Mouse (Mus musculus): ENCODE measurements around the gene Trio. TPM values are rescaled to one million over a fixed set of nuclear protein-coding genes. Genes with fewer than 3 reads are reported as not detected.

Trio gene
- polyA plus RNA-seq, 1 experiment from 2014 or later, result 32.7 TPM

DNA sequence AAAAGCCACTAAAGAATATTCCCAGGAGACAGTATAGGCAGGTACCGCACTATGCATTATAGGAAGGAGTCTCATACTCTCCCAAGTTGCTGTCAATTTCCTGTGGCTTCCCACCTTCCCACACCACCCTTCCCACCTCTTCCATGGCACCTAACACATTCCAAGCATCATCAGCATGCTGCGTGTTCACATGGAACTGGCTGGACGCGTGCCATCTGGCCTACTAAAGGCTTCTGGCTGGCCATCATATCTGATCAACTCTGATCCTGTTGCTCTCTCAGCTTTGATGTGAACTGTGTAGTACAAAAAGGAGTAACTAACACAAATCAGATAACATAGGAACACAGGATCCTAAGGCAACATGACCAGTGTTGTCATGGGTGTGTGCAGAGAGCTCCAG lies 156.6 kb downstream of the Trio start:
- WGBS (ENCODE audit: missing documents), result 98% methylated on average over 4 of the region's 4 CpGs

GRCm38 (mm10) chr15:27867831-27868230 lies 157.8 kb downstream of the Trio start:
- WGBS (ENCODE audit: missing documents), result 89% methylated on average over 2 of the region's 7 CpGs
- H3K79me2 ChIP-seq (ENCODE audit: inconsistent target), result peaks cover 14% of the 10 kb centered on the region; the same call in 1 of the 2 replicates
- no peak overlapping the region for H3K4me3 ChIP-seq (ENCODE audit: inconsistent target)
- H3K36me3 ChIP-seq (ENCODE audit: inconsistent target), result peaks cover 37% of the 10 kb centered on the region
- no peak overlapping the region for H3K27ac ChIP-seq

More for the DNA sequence above, 156.6 kb downstream of the Trio start:
- Histone ChIP-seq H3K79me2 (ENCODE audit: inconsistent target) (peaks cover 17% of the 10 kb centered on the region; the same call in 1 of the 2 replicates), H3K27ac (no peak overlapping the region), H3K4me3 (ENCODE audit: inconsistent target) (no peak overlapping the region), H3K36me3 (ENCODE audit: inconsistent target) (peaks cover 37% of the 10 kb centered on the region)

DNA sequence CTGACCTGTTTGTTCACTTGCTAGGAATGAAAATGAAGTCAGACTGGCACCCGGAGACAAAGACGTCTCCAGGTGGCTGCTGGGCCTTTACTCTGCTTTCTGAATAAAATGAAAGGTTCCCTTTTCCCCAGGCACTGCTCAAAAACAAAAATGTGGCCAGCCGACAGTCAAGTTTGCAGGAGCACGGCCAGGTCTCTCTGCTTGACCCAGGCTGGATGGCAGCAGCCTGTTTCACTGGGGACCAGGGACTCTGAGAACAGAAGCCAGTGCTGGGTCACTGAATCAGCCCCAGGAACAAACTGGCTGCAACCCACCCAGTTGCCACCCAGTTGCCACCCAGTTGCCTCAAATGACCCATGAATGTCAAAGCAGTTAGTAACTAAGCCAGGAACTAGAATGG lies 159.2 kb downstream of the Trio start:
- Histone ChIP-seq H3K27ac (no peak overlapping the region), H3K79me2 (ENCODE audit: inconsistent target) (no peaks in the 10 kb centered on the region; the same call in 1 of the 2 replicates), H3K36me3 (ENCODE audit: inconsistent target) (peaks cover 36% of the 10 kb centered on the region), H3K4me3 (ENCODE audit: inconsistent target) (no peak overlapping the region)
- WGBS (ENCODE audit: missing documents), result 98% methylated on average over 4 of the region's 4 CpGs

DNA sequence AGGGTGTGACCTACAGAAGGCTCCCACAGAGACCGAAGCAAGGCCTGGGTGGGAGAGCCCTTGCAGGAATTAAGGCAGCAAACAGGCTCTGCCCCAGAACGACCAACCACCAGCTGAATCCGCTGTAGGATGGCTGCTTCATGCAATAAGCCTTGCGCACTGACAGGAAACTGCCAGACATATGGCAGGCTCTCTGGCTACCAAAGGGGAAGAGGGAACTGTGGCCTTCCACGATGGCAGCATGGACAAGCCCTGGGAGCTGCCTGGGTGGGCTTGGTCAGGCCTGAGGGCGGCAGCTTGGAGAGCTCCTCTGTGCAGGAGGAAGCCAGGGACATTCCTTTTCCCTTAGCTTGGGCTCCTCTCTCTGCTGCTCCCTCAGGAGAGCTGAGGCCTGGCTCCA lies 159.6 kb downstream of the Trio start:
- 53% methylated on average over 6 of the region's 6 CpGs for WGBS (ENCODE audit: missing documents)
- H3K4me3 ChIP-seq (ENCODE audit: inconsistent target), result no peak overlapping the region
- peaks cover 37% of the 10 kb centered on the region for H3K36me3 ChIP-seq (ENCODE audit: inconsistent target)
- no peaks in the 10 kb centered on the region; the same call in 1 of the 2 replicates for H3K79me2 ChIP-seq (ENCODE audit: inconsistent target)
- no peak overlapping the region for H3K27ac ChIP-seq

DNA sequence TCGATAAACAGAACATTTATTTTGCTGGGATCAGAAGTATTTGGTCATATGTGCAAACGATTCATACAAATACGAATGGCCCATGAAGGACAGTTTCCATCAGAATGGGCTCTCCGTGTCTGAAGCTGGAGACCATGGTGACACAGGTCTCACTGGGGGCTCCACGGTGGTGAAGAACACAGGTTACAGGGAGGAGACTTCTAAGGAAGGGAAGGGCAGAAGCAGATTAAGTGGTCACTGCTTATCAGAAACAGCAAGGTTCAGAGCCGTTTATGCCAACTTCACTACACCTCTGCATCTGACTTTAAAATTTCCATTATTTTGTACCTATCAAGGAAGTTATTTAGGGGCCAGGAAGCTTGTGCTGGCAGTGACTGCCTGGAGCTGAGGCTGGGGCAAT lies 161.3 kb downstream of the Trio start:
- 97% methylated on average over 6 of the region's 6 CpGs for WGBS (ENCODE audit: missing documents)
- peaks cover 28% of the 10 kb centered on the region for H3K36me3 ChIP-seq (ENCODE audit: inconsistent target)
- no peak overlapping the region for H3K27ac ChIP-seq
- peaks cover 6% of the 10 kb centered on the region; the same call in 1 of the 2 replicates for H3K79me2 ChIP-seq (ENCODE audit: inconsistent target)
- no peak overlapping the region for H3K4me3 ChIP-seq (ENCODE audit: inconsistent target)

DNA sequence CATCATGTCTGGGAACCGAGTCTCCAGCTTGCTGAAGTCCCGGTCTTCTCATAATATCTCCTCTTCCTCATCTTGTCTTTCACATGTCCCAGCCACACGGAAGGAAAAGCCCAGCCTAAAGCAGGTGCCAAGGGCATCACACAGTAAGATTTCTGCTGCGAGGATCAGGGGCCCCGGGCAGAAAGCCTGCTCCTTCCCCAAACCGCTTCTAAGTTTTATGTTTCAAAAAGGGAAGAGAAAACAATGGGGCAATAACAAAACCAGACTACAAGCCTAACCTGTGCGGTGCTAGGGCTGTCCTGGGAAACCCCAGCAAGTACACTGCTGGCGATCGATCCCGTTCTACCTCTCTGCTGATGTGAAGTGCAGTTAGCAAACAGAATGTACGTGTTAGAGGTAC lies 162.7 kb downstream of the Trio start:
- 27% methylated on average over 11 of the region's 11 CpGs for WGBS (ENCODE audit: missing documents)
- no peak overlapping the region for H3K27ac ChIP-seq
- no peak overlapping the region for H3K4me3 ChIP-seq (ENCODE audit: inconsistent target)
- H3K79me2 ChIP-seq (ENCODE audit: inconsistent target), result peaks cover 6% of the 10 kb centered on the region; the same call in 1 of the 2 replicates
- H3K36me3 ChIP-seq (ENCODE audit: inconsistent target), result peaks cover 26% of the 10 kb centered on the region

DNA sequence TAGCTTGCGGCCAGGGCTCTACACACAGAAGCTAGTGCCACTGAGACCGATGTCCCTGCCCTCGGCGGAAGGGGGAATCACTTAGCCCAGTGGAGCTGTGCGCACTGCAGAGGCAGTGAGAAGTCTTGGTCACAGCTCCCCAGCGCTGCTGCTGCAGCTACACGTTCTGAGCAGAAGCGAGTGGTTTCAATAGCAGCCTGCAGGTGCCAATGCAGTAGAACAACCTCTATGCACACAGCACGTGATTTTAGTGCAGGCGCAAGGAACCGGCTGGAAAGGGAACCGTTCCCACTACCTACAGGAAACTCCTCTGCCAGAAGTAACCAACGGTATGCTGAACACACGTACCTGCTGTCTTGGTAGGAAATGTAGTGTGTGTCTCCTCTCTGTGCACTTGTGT lies 165.2 kb downstream of the Trio start:
- Histone ChIP-seq H3K36me3 (ENCODE audit: inconsistent target) (peaks cover 20% of the 10 kb centered on the region), H3K4me3 (ENCODE audit: inconsistent target) (no peak overlapping the region), H3K27ac (no peak overlapping the region), H3K79me2 (ENCODE audit: inconsistent target) (peaks cover 6% of the 10 kb centered on the region; the same call in 1 of the 2 replicates)
- WGBS (ENCODE audit: missing documents), result 97% methylated on average over 13 of the region's 14 CpGs

DNA sequence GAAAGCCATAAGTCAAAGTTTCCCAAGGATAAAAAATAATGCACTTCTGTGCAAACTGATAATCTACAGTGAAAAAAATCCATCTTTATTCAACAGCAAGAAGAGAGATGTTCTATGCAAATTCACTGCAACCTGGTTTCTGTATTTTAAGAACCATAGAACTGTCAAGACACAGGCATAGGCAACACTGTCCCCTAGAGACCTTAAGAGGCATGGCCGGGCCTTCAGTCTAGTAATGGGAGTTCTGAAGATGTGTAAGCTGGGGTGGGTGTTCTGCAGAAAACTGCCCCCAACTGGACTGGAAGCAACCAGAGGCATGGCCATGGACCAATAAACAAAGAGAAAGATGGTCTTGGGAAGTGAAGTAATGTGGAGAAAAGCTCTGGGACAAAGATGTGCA lies 166.1 kb downstream of the Trio start:
- WGBS (ENCODE audit: missing documents), result 86% methylated on average over 1 of the region's 1 CpGs
- H3K27ac ChIP-seq, result no peak overlapping the region
- peaks cover 19% of the 10 kb centered on the region for H3K36me3 ChIP-seq (ENCODE audit: inconsistent target)
- no peak overlapping the region for H3K4me3 ChIP-seq (ENCODE audit: inconsistent target)
- H3K79me2 ChIP-seq (ENCODE audit: inconsistent target), result peaks cover 6% of the 10 kb centered on the region; the same call in 1 of the 2 replicates

GRCm38 (mm10) chr15:27859115-27859514 lies 166.5 kb downstream of the Trio start:
- Histone ChIP-seq H3K4me3 (ENCODE audit: inconsistent target) (no peak overlapping the region), H3K36me3 (ENCODE audit: inconsistent target) (peaks cover 23% of the 10 kb centered on the region), H3K27ac (no peak overlapping the region), H3K79me2 (ENCODE audit: inconsistent target) (peaks cover 6% of the 10 kb centered on the region; the same call in 1 of the 2 replicates)
- 72% methylated on average over 5 of the region's 6 CpGs for WGBS (ENCODE audit: missing documents)

GRCm38 (mm10) chr15:27858179-27858819 lies 167.3 kb downstream of the Trio start:
- peaks cover 32% of the 10 kb centered on the region for H3K36me3 ChIP-seq (ENCODE audit: inconsistent target)
- WGBS (ENCODE audit: missing documents), result 92% methylated on average over 7 of the region's 7 CpGs

DNA sequence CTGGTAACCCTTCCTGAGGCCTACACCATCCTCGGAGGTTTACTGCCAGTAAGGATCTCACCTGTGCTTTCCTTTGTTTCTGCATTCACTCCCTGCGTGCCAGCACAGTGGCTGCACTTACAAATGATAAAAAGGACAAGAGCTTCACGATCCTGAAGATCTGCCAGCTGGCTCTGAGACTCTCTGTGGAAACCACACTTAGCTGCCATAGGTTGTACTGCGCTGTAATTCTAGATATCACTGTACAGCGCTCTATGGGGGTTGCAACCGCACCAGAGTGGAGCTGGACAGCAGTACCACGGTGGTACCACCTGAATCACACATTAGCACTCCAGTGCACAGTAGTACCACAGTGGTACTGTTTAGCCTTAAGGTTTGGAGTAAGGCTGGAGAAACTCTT lies 168.4 kb downstream of the Trio start:
- WGBS (ENCODE audit: missing documents), result 86% methylated on average over 7 of the region's 7 CpGs
- no peak overlapping the region for H3K27ac ChIP-seq

More at GRCm38 (mm10) chr15:27858179-27858819, 167.3 kb downstream of the Trio start:
- Histone ChIP-seq H3K79me2 (ENCODE audit: inconsistent target) (peaks cover 6% of the 10 kb centered on the region; the same call in 1 of the 2 replicates), H3K27ac (no peak overlapping the region), H3K4me3 (ENCODE audit: inconsistent target) (no peak overlapping the region)

GRCm38 (mm10) chr15:27856050-27856787 lies 169.4 kb downstream of the Trio start:
- H3K27ac ChIP-seq, result peak overlapping the region; percentile 38
- WGBS (ENCODE audit: missing documents), result 6% methylated on average over 29 of the region's 29 CpGs

More for the DNA sequence above, 168.4 kb downstream of the Trio start:
- H3K79me2 ChIP-seq (ENCODE audit: inconsistent target), result peaks cover 6% of the 10 kb centered on the region; the same call in 1 of the 2 replicates
- H3K36me3 ChIP-seq (ENCODE audit: inconsistent target), result peaks cover 41% of the 10 kb centered on the region
- H3K4me3 ChIP-seq (ENCODE audit: inconsistent target), result no peak overlapping the region

DNA sequence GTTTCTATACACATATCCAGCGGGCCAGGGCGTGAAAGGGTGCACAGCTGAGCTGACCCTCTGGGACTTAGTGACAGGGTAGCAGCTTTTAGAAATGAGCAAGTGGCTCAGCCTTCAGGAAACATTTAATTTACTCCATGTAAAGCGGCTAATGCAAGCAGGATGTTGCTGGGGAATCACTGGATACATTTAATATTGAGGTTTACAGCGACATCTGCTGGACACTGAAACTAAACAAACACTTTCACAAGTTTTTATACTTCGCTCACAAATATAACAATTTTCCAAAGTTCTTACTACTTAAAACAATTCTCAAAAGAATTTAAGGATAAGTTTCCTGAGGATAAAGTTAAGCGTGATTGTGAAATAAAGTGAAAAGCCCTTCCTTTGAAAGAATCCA lies 174.3 kb downstream of the Trio start:
- H3K79me2 ChIP-seq (ENCODE audit: inconsistent target), result no peaks in the 10 kb centered on the region
- no peak overlapping the region for H3K4me3 ChIP-seq (ENCODE audit: inconsistent target)
- 90% methylated on average over 6 of the region's 6 CpGs for WGBS (ENCODE audit: missing documents)
- H3K36me3 ChIP-seq (ENCODE audit: inconsistent target), result peaks cover 83% of the 10 kb centered on the region
- no peak overlapping the region for H3K27ac ChIP-seq

More at GRCm38 (mm10) chr15:27856050-27856787, 169.4 kb downstream of the Trio start:
- peaks cover 46% of the 10 kb centered on the region for H3K36me3 ChIP-seq (ENCODE audit: inconsistent target)
- peaks cover 6% of the 10 kb centered on the region; the same call in 1 of the 2 replicates for H3K79me2 ChIP-seq (ENCODE audit: inconsistent target)
- peak overlapping the region; percentile 12; the same call in 1 of the 2 replicates for H3K4me3 ChIP-seq (ENCODE audit: inconsistent target)

DNA sequence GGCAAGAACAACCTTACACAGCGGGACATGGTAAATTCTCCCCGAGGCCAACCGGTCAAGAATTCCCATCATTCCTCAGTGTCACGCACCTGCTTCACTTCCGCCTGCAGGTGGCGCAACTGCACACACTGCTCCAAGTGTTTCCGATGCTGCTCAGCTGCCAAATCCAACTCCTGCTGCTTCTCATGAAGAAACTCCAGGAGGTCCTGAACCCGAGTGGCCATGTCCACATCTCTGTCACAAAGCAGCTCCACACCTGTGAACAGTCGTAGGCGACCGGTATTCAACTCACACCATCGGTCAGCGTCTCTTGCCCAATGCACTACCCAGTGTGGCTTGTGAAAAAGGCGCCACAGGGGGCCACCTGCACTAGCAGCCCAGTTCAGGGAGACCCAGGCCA lies 174.7 kb downstream of the Trio start:
- Histone ChIP-seq H3K79me2 (ENCODE audit: inconsistent target) (no peaks in the 10 kb centered on the region), H3K27ac (no peak overlapping the region), H3K4me3 (ENCODE audit: inconsistent target) (no peak overlapping the region), H3K36me3 (ENCODE audit: inconsistent target) (peaks cover 87% of the 10 kb centered on the region)
- 91% methylated on average over 13 of the region's 14 CpGs for WGBS (ENCODE audit: missing documents)

DNA sequence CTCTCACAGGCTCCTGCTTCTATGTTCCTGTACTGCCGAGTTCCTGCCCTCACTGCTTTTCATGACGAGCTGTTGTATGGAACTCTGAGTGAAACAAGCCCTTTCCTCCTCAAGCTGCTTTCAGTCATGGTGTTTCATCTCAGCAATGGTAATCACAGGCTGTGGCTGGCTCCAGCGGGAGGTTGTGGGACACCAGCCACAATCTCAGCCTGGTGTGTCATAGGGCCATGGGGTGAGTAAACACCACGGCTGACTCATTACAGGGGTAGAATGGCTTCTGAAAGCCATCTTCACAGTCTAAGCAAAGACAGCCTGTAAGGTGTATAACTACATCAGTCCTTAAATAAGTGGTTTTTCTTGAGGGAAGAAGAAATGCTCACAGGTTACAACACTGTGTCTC lies 175.7 kb downstream of the Trio start:
- no peak overlapping the region for H3K4me3 ChIP-seq (ENCODE audit: inconsistent target)
- no peaks in the 10 kb centered on the region for H3K79me2 ChIP-seq (ENCODE audit: inconsistent target)
- H3K27ac ChIP-seq, result no peak overlapping the region
- peaks cover 95% of the 10 kb centered on the region for H3K36me3 ChIP-seq (ENCODE audit: inconsistent target)
- WGBS (ENCODE audit: missing documents), result 86% methylated on average over 4 of the region's 4 CpGs
